Mouse (Mus musculus) heart, postnatal 10 days (tissue): ENCODE data around the gene Emc8. TPM values are rescaled to one million over a fixed set of nuclear protein-coding genes. Genes with fewer than 3 reads are reported as not detected.
A peak's percentile ranks its signal among the peaks of the same experiment; 100 is the strongest.

ENCODE experiments used
- DNase-seq, 2 experiments: peaks; one replicate each; pipeline ENCODE4 v3.0.0; 2021
- intact Hi-C: fragments of 180-260 bp; cut with DNase I; formaldehyde crosslinking; loops from one replicate; pipeline ENCODE4 v1.15.1; 2025
- total RNA-seq, 2 experiments: library from RNA; stranded (reverse); gene quantifications; 2 replicates each; pipeline ENCODE4 v1.2.3; 2021

Gene Emc8
- total RNA-seq, 2 experiments from 2014 or later: 65.9 to 68.6 TPM

DNA sequence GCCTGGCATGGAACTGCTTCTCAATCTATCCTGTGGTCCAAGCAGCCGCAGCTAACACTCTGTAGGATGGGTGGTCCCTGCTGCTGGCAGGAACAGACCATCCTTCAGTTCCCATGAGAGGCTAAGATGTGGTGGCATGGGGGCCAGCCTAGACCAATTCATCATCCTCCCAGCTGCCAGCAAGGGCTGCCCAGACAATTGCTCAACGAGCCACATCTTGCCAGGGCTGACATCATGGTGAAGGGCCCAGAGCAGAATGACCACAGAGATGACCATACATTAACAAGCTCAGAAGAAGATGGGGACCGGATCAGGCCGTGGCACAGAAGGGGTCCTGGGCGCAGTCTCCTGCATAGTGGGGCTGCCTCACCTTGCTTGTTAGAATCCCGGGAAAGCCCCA lies 57.5 kb downstream of the Emc8 start:
- intact Hi-C loops: no loop called here
- DNase-seq: no peak

DNA sequence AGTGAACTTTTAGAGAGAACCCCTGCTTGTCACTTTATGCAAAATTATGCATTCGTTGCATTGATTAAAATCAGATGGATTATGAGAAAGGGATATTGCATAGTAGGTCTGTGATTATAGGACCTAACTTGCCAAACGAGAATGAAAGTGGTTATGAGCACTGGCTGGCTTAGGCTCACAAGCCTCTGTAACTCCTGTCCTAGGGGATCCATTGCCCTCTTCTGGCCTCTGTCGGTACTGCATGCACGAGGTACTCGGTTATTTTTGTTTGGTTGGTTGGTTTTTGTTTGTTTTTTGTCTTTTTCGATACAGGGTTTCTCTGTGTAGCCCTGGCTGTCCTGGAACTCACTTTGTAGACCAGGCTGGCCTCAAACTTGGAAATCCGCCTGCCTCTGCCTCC lies 60.5 kb downstream of the Emc8 start:
- DNase-seq: peak; percentile 72 to 87
- intact Hi-C loops: loop anchor here (5.0 kb wide), 1 partner anchor 431 kb away; the partner anchor contains the start of gene Fam92b

DNA sequence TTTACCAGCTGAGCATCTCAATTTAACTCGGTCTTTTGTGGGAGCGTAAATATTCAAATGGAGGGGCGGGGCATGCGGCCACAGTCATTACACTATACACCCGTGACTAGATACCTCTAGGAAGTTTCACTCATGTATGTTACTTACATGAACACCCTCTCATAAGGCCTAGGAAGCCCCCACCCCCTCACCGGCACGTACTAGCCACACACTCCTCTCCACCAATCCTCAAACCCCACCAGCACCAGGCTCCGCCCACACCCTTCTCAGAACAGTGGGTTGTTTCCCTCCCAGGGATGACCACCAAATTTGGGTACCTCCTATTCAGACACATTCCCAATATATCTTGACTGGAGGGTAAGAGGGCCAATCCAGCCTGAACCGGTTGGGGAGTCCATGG lies 60.9 kb downstream of the Emc8 start:
- intact Hi-C loops: loop anchor here (5.0 kb wide), 1 partner anchor 430 kb away; the partner anchor contains the start of gene Fam92b
- no peak for DNase-seq

Other genes starting within 250 kb of the Emc8 start
- 10 to 100 TPM; 14.6 to 15.2 TPM for gene Gins2, start 79.3 kb downstream of the Emc8 start, total RNA-seq
- gene 1190005I06Rik, start 20.9 kb downstream of the Emc8 start, total RNA-seq: 1 to 10 TPM; 5.1 to 10.0 TPM
- under 1 TPM in 1 of 2 experiments, not detected in 1; 0.48 TPM for gene Gm27021, start 494 bp downstream of the Emc8 start, total RNA-seq
- 1,000 to 10,000 TPM; 3,943 to 4,033 TPM for gene Cox4i1, start 351 bp downstream of the Emc8 start, total RNA-seq
- 1 to 10 TPM; 6.0 to 7.7 TPM for gene Irf8, start 67.8 kb upstream of the Emc8 start, total RNA-seq